Comparison of ENCODE assay signal across 34 mouse cellular contexts in the genomic region with DNA sequence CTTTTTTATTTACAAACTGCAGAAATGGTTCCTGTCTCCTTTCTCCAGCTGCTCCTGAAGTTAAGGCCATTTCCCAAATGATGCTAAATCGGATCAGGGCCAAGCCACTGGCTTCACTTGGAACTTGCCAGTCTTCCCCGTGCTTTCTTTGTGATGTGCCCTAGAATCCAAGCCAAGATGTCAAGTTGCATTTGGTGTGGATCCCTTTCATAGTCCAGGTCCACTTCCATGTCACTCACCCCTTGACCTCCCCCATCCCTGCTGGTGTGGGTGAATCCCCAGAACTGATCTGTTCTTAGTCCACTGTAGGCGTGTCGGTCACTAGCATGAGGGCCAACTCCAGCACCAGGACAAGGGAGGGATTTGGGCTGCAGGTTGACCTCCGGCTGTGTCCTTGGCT.
"Had no signal": no experiment of that assay in that cellular context is flagged by ENCODE, and none has a peak within 500 bp of the region (broad histone marks: within the 10 kb centered on the region; RNA-seq: fewer than 3 reads in every experiment).

No protein-coding gene starts in this region.

- H3K27ac ChIP-seq: heart, embryonic 13.5 days; heart, embryonic 15.5 days; hindbrain, embryonic 10.5 days; hindbrain, embryonic 12.5 days; hindbrain, embryonic 13.5 days; hindbrain, embryonic 14.5 days; hindbrain, embryonic 15.5 days; hindbrain, postnatal 0 days; intestine, embryonic 15.5 days; kidney, embryonic 15.5 days; kidney, postnatal 0 days; layer of hippocampus, adult 2 months; left cerebral cortex, adult 2 months had no signal

- H3K27me3 ChIP-seq: heart, embryonic 12.5 days; heart, embryonic 13.5 days; heart, embryonic 15.5 days; hindbrain, embryonic 12.5 days; hindbrain, embryonic 13.5 days; hindbrain, embryonic 15.5 days; intestine, embryonic 15.5 days; kidney, embryonic 15.5 days had no signal

- H3K4me1 ChIP-seq: heart, embryonic 12.5 days; heart, embryonic 13.5 days; heart, embryonic 15.5 days; hindbrain, embryonic 15.5 days; kidney, embryonic 15.5 days had no signal

- H3K9me3 ChIP-seq: heart, embryonic 12.5 days; heart, embryonic 13.5 days; heart, embryonic 15.5 days; hindbrain, embryonic 10.5 days; hindbrain, embryonic 12.5 days; hindbrain, embryonic 13.5 days; hindbrain, embryonic 15.5 days; intestine, embryonic 15.5 days; kidney, embryonic 15.5 days had no signal

- DNase-seq: heart, postnatal 10 days; heart, postnatal 14 days; heart, postnatal 36 days; heart, postnatal 4 days; kidney, adult 11 months; kidney, adult 18-20 months; kidney, adult 2 months; kidney, adult 8-10 months; kidney, adult 9 months; kidney, postnatal 10 days; kidney, postnatal 14 days; kidney, postnatal 36 days; kidney, postnatal 4 days; layer of hippocampus, adult 9-11 months; layer of hippocampus, postnatal 36 days had no signal

- H3K4me2 ChIP-seq: heart, embryonic 11.5 days; heart, embryonic 12.5 days; heart, embryonic 13.5 days; heart, embryonic 15.5 days; hindbrain, embryonic 12.5 days; hindbrain, embryonic 13.5 days; hindbrain, embryonic 14.5 days; hindbrain, embryonic 15.5 days; intestine, embryonic 15.5 days; kidney, embryonic 15.5 days had no signal

- H3K4me3 ChIP-seq: heart, embryonic 12.5 days; heart, embryonic 13.5 days; heart, embryonic 15.5 days; hindbrain, embryonic 10.5 days; hindbrain, embryonic 12.5 days; hindbrain, embryonic 13.5 days; hindbrain, embryonic 15.5 days; intestine, embryonic 15.5 days; kidney, embryonic 15.5 days; layer of hippocampus, adult 2 months; left cerebral cortex, adult 2 months had no signal

- H3K9ac ChIP-seq: heart, embryonic 12.5 days; heart, embryonic 13.5 days; heart, embryonic 15.5 days; hindbrain, embryonic 12.5 days; hindbrain, embryonic 13.5 days; hindbrain, embryonic 14.5 days; hindbrain, embryonic 15.5 days; intestine, embryonic 15.5 days; kidney, embryonic 15.5 days had no signal

- ATAC-seq: hindbrain, embryonic 16.5 days; hindbrain, postnatal 0 days; inflammation-experienced regulatory T-cells, adult 6 months; intestine, embryonic 15.5 days; intestine, embryonic 16.5 days; intestine, postnatal 0 days had no signal

- H3K36me3 ChIP-seq: heart, embryonic 13.5 days; hindbrain, embryonic 10.5 days; intestine, embryonic 15.5 days had no signal
